Mouse (Mus musculus) liver, adult 2 months (tissue): ENCODE measurements around the gene Ccdc85b.

Source experiments
- CTCF ChIP-seq: fragments of 200-500 bp; IDR thresholded peaks from 2 replicates; pipeline ENCODE4 v1.5.1; 2011; ENCODE audit warnings: low read depth, low read length, control low read depth
- POLR2A ChIP-seq: fragments of 200-500 bp; IDR thresholded peaks from 2 replicates; pipeline ENCODE4 v1.6.1; 2011; ENCODE audit warnings: low read length, control low read depth; ENCODE audit not compliant: insufficient read depth; ENCODE audit errors: extremely low read depth

DNA sequence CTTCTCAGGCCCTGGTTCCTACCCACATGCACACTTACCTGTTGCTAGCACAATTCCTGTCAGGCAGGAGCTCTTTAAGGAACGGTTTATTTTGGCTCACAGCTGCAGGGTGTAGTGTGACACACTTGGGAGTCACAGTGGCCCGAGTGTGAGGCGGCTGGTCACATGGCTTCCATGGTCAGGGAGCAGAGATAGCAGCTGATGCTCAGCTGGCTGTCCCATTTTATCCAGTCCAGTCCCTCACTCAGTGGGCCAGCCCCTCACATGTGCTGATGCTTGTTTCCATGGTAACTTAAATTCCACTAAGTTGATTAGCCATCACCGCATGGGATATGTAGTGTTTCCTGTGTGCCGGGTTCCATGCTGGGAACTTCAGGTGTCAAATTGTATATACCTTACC, 45.7 kb downstream of the Ccdc85b start:
- TF ChIP-seq POLR2A: no peak
- no peak for TF ChIP-seq CTCF
